Mouse (Mus musculus) C2C12 (cell line): ENCODE results near the gene Rab36. TPM values are rescaled to one million over a fixed set of nuclear protein-coding genes. Genes with fewer than 3 reads are reported as not detected.

ENCODE experiments used
- H3K27me3 ChIP-seq: one replicate; pipeline ENCODE4 v1.6.1; 2011; ENCODE audit not compliant: control insufficient read depth, insufficient read depth, insufficient read length
- H3K36me3 ChIP-seq: one replicate; pipeline ENCODE4 v1.6.1; 2011; ENCODE audit not compliant: control insufficient read depth, insufficient read depth
- H3K4me3 ChIP-seq: one replicate; pipeline ENCODE4 v1.5.1; 2011; ENCODE audit warnings: mild to moderate bottlenecking, control low read depth; ENCODE audit not compliant: poor library complexity, insufficient read depth, severe bottlenecking
- H3K79me2 ChIP-seq: one replicate; pipeline ENCODE4 v1.6.1; 2011; ENCODE audit not compliant: control insufficient read depth, insufficient read depth
- H3K79me3 ChIP-seq: one replicate; pipeline ENCODE4 v1.6.1; 2011; ENCODE audit warnings: low read depth, control low read depth
- H3ac ChIP-seq: one replicate; pipeline ENCODE3; 2011; ENCODE audit warnings: low read depth; ENCODE audit not compliant: control insufficient read depth, insufficient read length
- CEBPB ChIP-seq: IDR thresholded peaks from one replicate; pipeline ENCODE4 v1.6.1; 2011; ENCODE audit warnings: low read depth, mild to moderate bottlenecking, control low read depth, moderate library complexity
- CTCF ChIP-seq: IDR thresholded peaks from one replicate; pipeline ENCODE4 v1.5.1; 2011; ENCODE audit not compliant: control insufficient read depth, insufficient read depth, insufficient read length
- FOSL1 ChIP-seq: IDR thresholded peaks from one replicate; pipeline ENCODE4 v1.8.0; 2011; ENCODE audit warnings: mild to moderate bottlenecking, low read length; ENCODE audit not compliant: poor library complexity, insufficient read depth, severe bottlenecking
- MAX ChIP-seq: IDR thresholded peaks from one replicate; pipeline ENCODE4 v1.6.1; 2011; ENCODE audit warnings: mild to moderate bottlenecking, control low read depth
- MYOD1 ChIP-seq: IDR thresholded peaks from one replicate; pipeline ENCODE4 v1.6.1; 2011; ENCODE audit warnings: low read depth; ENCODE audit not compliant: control insufficient read depth, insufficient read length
- MYOG ChIP-seq: IDR thresholded peaks from one replicate; pipeline ENCODE4 v1.6.1; 2011; ENCODE audit not compliant: control insufficient read depth, insufficient read length; ENCODE audit errors: extremely low read depth
- USF1 ChIP-seq: IDR thresholded peaks from one replicate; pipeline ENCODE4 v1.6.1; 2011; ENCODE audit warnings: low read depth, mild to moderate bottlenecking, control low read depth, moderate library complexity
- polyA plus RNA-seq: library from polyadenylated mRNA; unstranded; fragments of >200 nt; fragmentation: generic; extraction: Trizol; gene quantifications from one replicate; pipeline ENCODE4 v1.2.1, GENCODE M21; 2012; ENCODE audit warnings: missing spikeins

The Rab36 gene
- polyA plus RNA-seq, 1 experiment, result 0.67 TPM

GRCm38 (mm10) chr10:75056255-75056654 lies 19.4 kb downstream of the Rab36 start:
- Histone ChIP-seq H3K4me3 (no peak overlapping the region), H3K79me3 (peaks cover 4% of the 10 kb centered on the region), H3K79me2 (peaks cover 6% of the 10 kb centered on the region), H3ac (no peak overlapping the region), H3K36me3 (no peaks in the 10 kb centered on the region), H3K27me3 (no peaks in the 10 kb centered on the region)
- TF ChIP-seq MYOG, result no peak
- no peak for TF ChIP-seq FOSL1
- TF ChIP-seq MYOD1, result no peak
- no peak for TF ChIP-seq CEBPB
- TF ChIP-seq MAX, result no peak
- no peak for TF ChIP-seq CTCF
- TF ChIP-seq USF1, result no peak

GRCm38 (mm10) chr10:75058336-75058735 lies 21.5 kb downstream of the Rab36 start:
- H3ac ChIP-seq, result no peak overlapping the region
- no peak overlapping the region for H3K4me3 ChIP-seq
- no peak for TF ChIP-seq MAX
- peaks cover 27% of the 10 kb centered on the region for H3K79me2 ChIP-seq
- H3K27me3 ChIP-seq, result no peaks in the 10 kb centered on the region
- H3K79me3 ChIP-seq, result peaks cover 21% of the 10 kb centered on the region
- H3K36me3 ChIP-seq, result no peaks in the 10 kb centered on the region

GRCm38 (mm10) chr10:75058761-75059395 lies 22.0 kb downstream of the Rab36 start:
- Histone ChIP-seq H3K36me3 (no peaks in the 10 kb centered on the region), H3K79me3 (peaks cover 26% of the 10 kb centered on the region), H3ac (no peak overlapping the region), H3K27me3 (no peaks in the 10 kb centered on the region), H3K79me2 (peaks cover 32% of the 10 kb centered on the region), H3K4me3 (no peak overlapping the region)
- TF ChIP-seq MYOD1, result no peak
- TF ChIP-seq MYOG, result no peak
- no peak for TF ChIP-seq CEBPB
- no peak for TF ChIP-seq FOSL1
- TF ChIP-seq MAX, result no peak
- no peak for TF ChIP-seq CTCF
- TF ChIP-seq USF1, result no peak

- Histone ChIP-seq H3K4me3 (peak overlapping the region; percentile 11), H3K79me3 (peaks cover 31% of the 10 kb centered on the region), H3K36me3 (peaks cover under 1% of the 10 kb centered on the region), H3ac (peak overlapping the region; percentile 18), H3K27me3 (no peaks in the 10 kb centered on the region), H3K79me2 (peaks cover 37% of the 10 kb centered on the region)
- no peak for TF ChIP-seq MYOG
- TF ChIP-seq CTCF, result peak; percentile 75
These were observed 22.5 kb downstream of the Rab36 start for GRCm38 (mm10) chr10:75059396-75059795.

- Histone ChIP-seq H3K36me3 (peaks cover 5% of the 10 kb centered on the region), H3K27me3 (no peaks in the 10 kb centered on the region), H3K4me3 (peak within 1 kb of the TSS; percentile 65), H3K79me3 (peaks cover 41% of the 10 kb centered on the region), H3K79me2 (peaks cover 46% of the 10 kb centered on the region), H3ac (peak within 1 kb of the TSS; percentile 76)
- TF ChIP-seq CEBPB (peak; percentile 55), CTCF (no peak)
These were observed 23.5 kb downstream of the Rab36 start, which contains the start of gene Bcr for GRCm38 (mm10) chr10:75060217-75060842. Gene Bcr, plus strand, starts transcription at chr10:75060592.

- TF ChIP-seq MAX (no peak), USF1 (no peak), MYOD1 (no peak), FOSL1 (no peak), MYOG (no peak), CTCF (no peak), CEBPB (no peak)
- H3ac ChIP-seq, result peak overlapping the region; percentile 76
- no peaks in the 10 kb centered on the region for H3K27me3 ChIP-seq
- H3K79me2 ChIP-seq, result peaks cover 52% of the 10 kb centered on the region
- H3K4me3 ChIP-seq, result peak overlapping the region; percentile 65
- peaks cover 46% of the 10 kb centered on the region for H3K79me3 ChIP-seq
- H3K36me3 ChIP-seq, result peaks cover 5% of the 10 kb centered on the region
These were observed 24.0 kb downstream of the Rab36 start for GRCm38 (mm10) chr10:75060843-75061235.
